In genomic region chr11:52522384-52522783, GRCm38 (mm10) we compare ENCODE assay signal across 15 mouse cellular contexts.
DNase-seq lines count a peak whose midpoint lies in the region; ATAC-seq and TF ChIP-seq lines count a peak whose summit lies in the region.
"Had no signal": no experiment of that assay in that cellular context is flagged by ENCODE, and none has a peak within 500 bp of the region (broad histone marks: within the 10 kb centered on the region; RNA-seq: fewer than 3 reads in every experiment).

No protein-coding gene starts in this region.

- H3K27me3 ChIP-seq in midbrain, embryonic 11.5 days (ENCODE audit: control insufficient read depth, insufficient read depth, low read length), result no peaks in the 10 kb centered on the region
- H3K27me3 ChIP-seq in midbrain, embryonic 15.5 days (replicated peaks), result no peaks in the 10 kb centered on the region
- no peaks in the 10 kb centered on the region for H3K27me3 ChIP-seq in forebrain, postnatal 0 days (ENCODE audit: insufficient read depth, low read length)
- H3K27me3 ChIP-seq: heart, embryonic 15.5 days; intestine, embryonic 15.5 days had no signal

- DNase-seq in frontal cortex, postnatal 36 days (ENCODE audit: low spot score in 2 of 2), result no peak
- peak; percentile 44 for DNase-seq in midbrain, embryonic 11.5 days (ENCODE audit: low spot score, missing footprints)
- peak; percentile 46 for DNase-seq in forebrain, postnatal 0 days
- DNase-seq: cerebellum, adult 11 months; cerebellum, adult 9-10 months; gastrocnemius, postnatal 36 days; heart, adult 11 months had no signal

- no peak overlapping the region for H3K4me2 ChIP-seq in midbrain, embryonic 11.5 days
- H3K4me2 ChIP-seq in midbrain, embryonic 15.5 days, result no peak overlapping the region
- no peak overlapping the region for H3K4me2 ChIP-seq in forebrain, postnatal 0 days (ENCODE audit: low read depth)
- H3K4me2 ChIP-seq: heart, embryonic 15.5 days; hindbrain, embryonic 14.5 days; intestine, embryonic 15.5 days had no signal

- no peak overlapping the region for H3K9ac ChIP-seq in midbrain, embryonic 11.5 days (ENCODE audit: low read length)
- no peak overlapping the region for H3K9ac ChIP-seq in midbrain, embryonic 15.5 days
- H3K9ac ChIP-seq in forebrain, postnatal 0 days, result no peak overlapping the region
- H3K9ac ChIP-seq: heart, embryonic 15.5 days; hindbrain, embryonic 14.5 days; intestine, embryonic 15.5 days had no signal

- no peaks in the 10 kb centered on the region for H3K36me3 ChIP-seq in midbrain, embryonic 11.5 days (ENCODE audit: control insufficient read depth, insufficient read depth, low read length)
- no peaks in the 10 kb centered on the region for H3K36me3 ChIP-seq in midbrain, embryonic 15.5 days (replicated peaks)
- no peaks in the 10 kb centered on the region for H3K36me3 ChIP-seq in forebrain, postnatal 0 days (ENCODE audit: insufficient read depth)
- H3K36me3 ChIP-seq: embryonic facial prominence, embryonic 10.5 days; heart, embryonic 15.5 days; hindbrain, embryonic 10.5 days; intestine, embryonic 15.5 days had no signal

- H3K4me1 ChIP-seq in midbrain, embryonic 11.5 days (ENCODE audit: control insufficient read depth, insufficient read depth, low read length), result 0 out of 2 replicates have a peak, but pooled peaks cover 2% of the 10 kb centered on the region
- H3K4me1 ChIP-seq in midbrain, embryonic 15.5 days, result peaks cover 15% of the 10 kb centered on the region
- H3K4me1 ChIP-seq in forebrain, postnatal 0 days (ENCODE audit: insufficient read depth), result peaks cover 3% of the 10 kb centered on the region; the same call in 1 of the 2 replicates
- H3K4me1 ChIP-seq: embryonic facial prominence, embryonic 10.5 days; heart, embryonic 15.5 days had no signal

- H3K27ac ChIP-seq in midbrain, embryonic 11.5 days (ENCODE audit: low read depth, low read length), result no peak overlapping the region
- H3K27ac ChIP-seq in midbrain, embryonic 15.5 days, result no peak overlapping the region
- H3K27ac ChIP-seq in forebrain, postnatal 0 days (ENCODE audit: low read depth, low read length), result peak overlapping the region; percentile 66; the same call in 1 of the 2 replicates
- H3K27ac ChIP-seq: embryonic facial prominence, embryonic 10.5 days; heart, embryonic 15.5 days; hindbrain, embryonic 10.5 days; hindbrain, embryonic 14.5 days; intestine, embryonic 15.5 days had no signal

- no peak overlapping the region for H3K4me3 ChIP-seq in midbrain, embryonic 11.5 days (ENCODE audit: low read depth, low read length)
- H3K4me3 ChIP-seq in midbrain, embryonic 15.5 days, result no peak overlapping the region
- H3K4me3 ChIP-seq in forebrain, postnatal 0 days (ENCODE audit: low read depth, low read length), result no peak overlapping the region
- H3K4me3 ChIP-seq: embryonic facial prominence, embryonic 10.5 days; heart, embryonic 15.5 days; hindbrain, embryonic 10.5 days; intestine, embryonic 15.5 days had no signal

- WGBS in midbrain, embryonic 11.5 days, result 76% methylated on average over 3 of the region's 3 CpGs
- WGBS in midbrain, embryonic 15.5 days, result 54% methylated on average over 3 of the region's 3 CpGs
- 14% methylated on average over 3 of the region's 3 CpGs for whole genome bisulfite sequencing in forebrain, postnatal 0 days

- no peak for TF ChIP-seq CTCF in forebrain, postnatal 0 days (IDR thresholded peaks at IDR 0.05; ENCODE audit: low read depth)

- ATAC-seq in frontal cortex, adult (ENCODE audit: low TSS enrichment), result peak; percentile 48; the same call in 1 of the 2 replicates
- no peak for ATAC-seq in midbrain, embryonic 11.5 days (ENCODE audit: low FRiP score)
- ATAC-seq in midbrain, embryonic 15.5 days (replicated peaks), result no peak
- ATAC-seq in forebrain, postnatal 0 days, result peak; percentile 81; the same call in 1 of the 2 replicates
- no peak for ATAC-seq in megakaryocyte, adult 5-6 weeks (ENCODE audit: poor library complexity, severe bottlenecking)
- ATAC-seq: intestine, embryonic 15.5 days had no signal

- no peaks in the 10 kb centered on the region for H3K9me3 ChIP-seq in midbrain, embryonic 11.5 days (ENCODE audit: control insufficient read depth, low read length)
- no peaks in the 10 kb centered on the region for H3K9me3 ChIP-seq in midbrain, embryonic 15.5 days
- H3K9me3 ChIP-seq in forebrain, postnatal 0 days (ENCODE audit: low read length), result no peaks in the 10 kb centered on the region
- H3K9me3 ChIP-seq: embryonic facial prominence, embryonic 10.5 days; heart, embryonic 15.5 days; intestine, embryonic 15.5 days had no signal

Comparison
In these comparisons a context has a peak if more than half of its experiments do, and no peak if none do; other contexts are left out.
1. ATAC-seq: peak in frontal cortex, adult (single experiment) and forebrain, postnatal 0 days (single experiment); none in midbrain, embryonic 11.5 days (single experiment), midbrain, embryonic 15.5 days (single experiment) and megakaryocyte, adult 5-6 weeks (single experiment).
2. DNase-seq: peak in midbrain, embryonic 11.5 days (single experiment) and forebrain, postnatal 0 days (single experiment); none in frontal cortex, postnatal 36 days (0 of 2).